Mouse (Mus musculus) cortical plate, adult 2 months (tissue): ENCODE data around the gene Fam199x.

Experiments used
- CTCF ChIP-seq: fragments of 200-500 bp; IDR thresholded peaks from 2 replicates; pipeline ENCODE4 v1.5.1; 2011; ENCODE audit warnings: mild to moderate bottlenecking, control low read depth, low read length; ENCODE audit not compliant: insufficient read depth; ENCODE audit errors: extremely low read depth
- POLR2A ChIP-seq: fragments of 200-500 bp; IDR thresholded peaks from 2 replicates; pipeline ENCODE4 v1.6.1; 2011; ENCODE audit warnings: mild to moderate bottlenecking, low read length, control low read depth; ENCODE audit not compliant: insufficient read depth; ENCODE audit errors: extremely low read depth

DNA sequence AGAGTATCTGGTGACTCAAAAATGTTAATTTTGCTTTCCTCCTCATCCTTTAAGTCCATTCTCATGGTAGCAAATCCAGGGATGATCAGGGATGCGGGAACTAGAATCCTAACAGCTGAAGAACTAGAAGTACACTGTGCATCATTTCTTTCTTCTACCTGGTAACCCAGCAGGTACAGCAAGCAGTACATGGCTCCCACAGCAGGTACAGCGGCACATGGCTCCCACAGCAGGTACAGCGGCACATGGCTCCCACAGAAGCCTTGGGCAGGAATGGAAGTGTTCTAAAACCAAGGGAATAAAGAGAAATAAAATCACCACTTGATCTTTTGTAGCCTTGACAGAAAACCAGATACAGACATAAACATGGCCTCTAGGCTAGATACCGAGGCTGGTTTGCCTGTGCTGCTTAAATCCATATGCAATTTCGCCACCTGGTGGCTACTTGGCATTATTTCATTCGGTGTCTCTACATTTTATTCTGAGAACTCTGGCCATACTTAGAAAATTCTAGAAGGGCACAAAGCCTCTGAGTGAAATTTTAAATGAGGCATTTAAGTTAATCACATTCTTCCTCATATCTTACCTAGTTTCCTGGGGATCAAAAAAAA is 34.2 kb upstream of the Fam199x start:
- TF ChIP-seq CTCF = peak; percentile 52; the same call in 1 of the 2 replicates
- TF ChIP-seq POLR2A = no peak
